Mouse (Mus musculus): ENCODE results near the gene Nek10. TPM values are rescaled to one million over a fixed set of nuclear protein-coding genes. Genes with fewer than 3 reads are reported as not detected.
"Not testable (repeated sequence)": the region's sequence is repeated elsewhere in the genome, so short reads cannot be mapped to it uniquely, and the experiment has no call there.

Gene Nek10
- polyA plus RNA-seq, 1 experiment from 2014 or later = 0.03 TPM

GRCm38 (mm10) chr14:14951808-14952207, 148.6 kb downstream of the Nek10 start:
- no peak overlapping the region for H3K9ac ChIP-seq (ENCODE audit: low read length)
- ATAC-seq (replicated peaks; ENCODE audit: low FRiP score) (no peak), DNase-seq (ENCODE audit: low spot score) (no peak)
- no peak overlapping the region for H3K27ac ChIP-seq (ENCODE audit: low read depth, low read length)
- H3K4me2 ChIP-seq (ENCODE audit: low read depth, low read length, severe bottlenecking) = no peak overlapping the region
- H3K4me1 ChIP-seq (replicated peaks; ENCODE audit: control insufficient read depth, insufficient read depth, low read length) = no peaks in the 10 kb centered on the region
- 84% methylated on average over 1 of the region's 1 CpGs for WGBS
- no peaks in the 10 kb centered on the region for H3K9me3 ChIP-seq (ENCODE audit: control insufficient read depth, low read length)
- no peaks in the 10 kb centered on the region for H3K36me3 ChIP-seq (ENCODE audit: control insufficient read depth, insufficient read depth, low read length)
- no peaks in the 10 kb centered on the region for H3K27me3 ChIP-seq (ENCODE audit: control insufficient read depth, insufficient read depth, low read length)
- no peak overlapping the region for H3K4me3 ChIP-seq (ENCODE audit: low read depth, low read length)

- DNase-seq (ENCODE audit: low spot score) (no peak), ATAC-seq (replicated peaks; ENCODE audit: low FRiP score) (no peak)
- Histone ChIP-seq H3K27ac (ENCODE audit: low read depth, low read length) (no peak overlapping the region), H3K4me1 (replicated peaks; ENCODE audit: control insufficient read depth, insufficient read depth, low read length) (no peaks in the 10 kb centered on the region), H3K36me3 (ENCODE audit: control insufficient read depth, insufficient read depth, low read length) (no peaks in the 10 kb centered on the region), H3K9ac (ENCODE audit: low read length) (no peak overlapping the region), H3K4me2 (ENCODE audit: low read depth, low read length, severe bottlenecking) (no peak overlapping the region), H3K4me3 (ENCODE audit: low read depth, low read length) (no peak overlapping the region), H3K27me3 (ENCODE audit: control insufficient read depth, insufficient read depth, low read length) (no peaks in the 10 kb centered on the region), H3K9me3 (ENCODE audit: control insufficient read depth, low read length) (no peaks in the 10 kb centered on the region)
- WGBS = 89% methylated on average over 2 of the region's 2 CpGs
Measured at GRCm38 (mm10) chr14:14959780-14960440, 156.7 kb downstream of the Nek10 start.

GRCm38 (mm10) chr14:14960441-14960988, 157.3 kb downstream of the Nek10 start:
- Histone ChIP-seq H3K4me3 (ENCODE audit: low read depth, low read length) (no peak overlapping the region), H3K9ac (ENCODE audit: low read length) (no peak overlapping the region), H3K4me1 (replicated peaks; ENCODE audit: control insufficient read depth, insufficient read depth, low read length) (no peaks in the 10 kb centered on the region), H3K27ac (ENCODE audit: low read depth, low read length) (no peak overlapping the region), H3K9me3 (ENCODE audit: control insufficient read depth, low read length) (no peaks in the 10 kb centered on the region), H3K4me2 (ENCODE audit: low read depth, low read length, severe bottlenecking) (no peak overlapping the region), H3K27me3 (ENCODE audit: control insufficient read depth, insufficient read depth, low read length) (no peaks in the 10 kb centered on the region), H3K36me3 (ENCODE audit: control insufficient read depth, insufficient read depth, low read length) (no peaks in the 10 kb centered on the region)
- DNase-seq (ENCODE audit: low spot score) = no peak
- no peak for ATAC-seq (replicated peaks; ENCODE audit: low FRiP score)
- WGBS = 72% methylated on average over 2 of the region's 2 CpGs

DNA sequence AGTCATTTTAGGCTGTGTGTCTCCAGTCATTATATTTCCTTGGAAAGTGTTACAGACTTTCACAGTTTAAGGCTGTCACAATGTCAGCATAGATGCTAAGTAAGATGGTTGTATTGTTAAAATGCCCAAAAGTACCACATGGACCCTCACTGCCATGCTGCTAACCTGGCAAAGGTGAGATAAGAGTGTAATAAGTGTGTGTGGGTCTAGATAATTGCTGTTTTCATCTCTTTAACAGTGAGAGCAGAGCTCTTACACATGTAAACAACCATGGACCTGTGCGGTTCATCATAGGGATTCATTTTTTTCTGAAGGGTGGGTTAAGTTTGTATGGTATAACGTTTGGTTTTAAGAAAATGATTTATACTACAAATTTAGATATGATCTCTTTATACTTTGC, 167.4 kb downstream of the Nek10 start:
- no peak overlapping the region for H3K4me2 ChIP-seq (ENCODE audit: low read depth, low read length, severe bottlenecking)
- H3K27me3 ChIP-seq (ENCODE audit: control insufficient read depth, insufficient read depth, low read length) = no peaks in the 10 kb centered on the region
- no peak overlapping the region for H3K27ac ChIP-seq (ENCODE audit: low read depth, low read length)
- WGBS = 80% methylated on average over 2 of the region's 2 CpGs
- no peak for DNase-seq (ENCODE audit: low spot score)
- no peak for ATAC-seq (replicated peaks; ENCODE audit: low FRiP score)
- H3K4me3 ChIP-seq (ENCODE audit: low read depth, low read length) = no peak overlapping the region
- no peaks in the 10 kb centered on the region for H3K9me3 ChIP-seq (ENCODE audit: control insufficient read depth, low read length)
- no peak overlapping the region for H3K9ac ChIP-seq (ENCODE audit: low read length)
- H3K36me3 ChIP-seq (ENCODE audit: control insufficient read depth, insufficient read depth, low read length) = no peaks in the 10 kb centered on the region
- no peaks in the 10 kb centered on the region for H3K4me1 ChIP-seq (replicated peaks; ENCODE audit: control insufficient read depth, insufficient read depth, low read length)

- no peaks in the 10 kb centered on the region for H3K27me3 ChIP-seq (ENCODE audit: control insufficient read depth, insufficient read depth, low read length)
- no peak for ATAC-seq (replicated peaks; ENCODE audit: low FRiP score)
- H3K9me3 ChIP-seq (ENCODE audit: control insufficient read depth, low read length) = no peaks in the 10 kb centered on the region
- no peaks in the 10 kb centered on the region for H3K4me1 ChIP-seq (replicated peaks; ENCODE audit: control insufficient read depth, insufficient read depth, low read length)
- no peaks in the 10 kb centered on the region for H3K36me3 ChIP-seq (ENCODE audit: control insufficient read depth, insufficient read depth, low read length)
- no peak overlapping the region for H3K9ac ChIP-seq (ENCODE audit: low read length)
- DNase-seq (ENCODE audit: low spot score) = no peak
- H3K4me3 ChIP-seq (ENCODE audit: low read depth, low read length) = no peak overlapping the region
- WGBS = 74% methylated on average over 4 of the region's 4 CpGs
- no peak overlapping the region for H3K27ac ChIP-seq (ENCODE audit: low read depth, low read length)
- H3K4me2 ChIP-seq (ENCODE audit: low read depth, low read length, severe bottlenecking) = no peak overlapping the region
Measured at GRCm38 (mm10) chr14:14971056-14971455, 167.8 kb downstream of the Nek10 start.

DNA sequence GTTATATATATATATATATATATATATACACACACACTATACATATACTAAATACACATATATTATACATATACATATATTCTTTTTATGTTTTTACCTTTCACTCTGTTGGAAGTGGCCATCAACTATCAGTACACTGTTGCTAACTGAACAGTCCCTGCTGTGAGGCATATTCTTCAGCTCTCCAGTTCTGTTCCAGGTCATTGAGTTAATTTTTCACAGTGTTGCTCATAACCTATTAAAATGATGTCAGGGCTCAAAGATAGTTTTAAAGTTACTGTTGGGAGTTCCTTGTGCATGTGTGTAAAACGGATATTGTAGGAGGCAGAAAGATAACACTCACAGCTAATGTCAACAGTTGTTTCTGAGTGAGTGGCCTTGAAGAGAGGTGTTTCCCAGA, 170.9 kb downstream of the Nek10 start:
- WGBS = 78% methylated on average over 1 of the region's 1 CpGs
- Histone ChIP-seq H3K36me3 (ENCODE audit: control insufficient read depth, insufficient read depth, low read length) (no peaks in the 10 kb centered on the region), H3K4me3 (ENCODE audit: low read depth, low read length) (no peak overlapping the region), H3K4me1 (replicated peaks; ENCODE audit: control insufficient read depth, insufficient read depth, low read length) (no peaks in the 10 kb centered on the region), H3K9ac (ENCODE audit: low read length) (no peak overlapping the region), H3K27ac (ENCODE audit: low read depth, low read length) (no peak overlapping the region), H3K27me3 (ENCODE audit: control insufficient read depth, insufficient read depth, low read length) (no peaks in the 10 kb centered on the region), H3K9me3 (ENCODE audit: control insufficient read depth, low read length) (no peaks in the 10 kb centered on the region), H3K4me2 (ENCODE audit: low read depth, low read length, severe bottlenecking) (no peak overlapping the region)
- ATAC-seq (replicated peaks; ENCODE audit: low FRiP score) (no peak), DNase-seq (ENCODE audit: low spot score) (no peak)

DNA sequence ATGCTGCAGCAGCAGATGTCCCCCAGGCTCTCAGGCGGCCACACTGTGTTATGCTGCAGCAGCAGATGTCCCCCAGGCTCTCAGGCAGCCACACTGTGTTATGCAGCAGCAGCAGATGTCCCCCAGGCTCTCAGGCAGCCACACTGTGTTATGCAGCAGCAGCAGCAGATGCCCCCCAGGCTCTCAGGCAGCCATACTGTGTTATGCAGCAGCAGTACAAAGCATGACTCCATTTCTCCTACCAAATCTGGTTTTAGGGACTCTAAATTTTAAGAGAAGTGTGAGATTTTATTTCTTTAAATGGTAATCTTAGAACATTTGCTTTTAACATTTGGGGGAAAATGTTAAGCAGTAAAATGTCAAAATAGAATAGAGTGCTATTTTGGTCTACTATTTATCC, 180.9 kb downstream of the Nek10 start:
- H3K27ac ChIP-seq (ENCODE audit: low read depth, low read length); DNase-seq (ENCODE audit: low spot score); H3K27me3 ChIP-seq (ENCODE audit: control insufficient read depth, insufficient read depth, low read length); H3K9ac ChIP-seq (ENCODE audit: low read length); H3K36me3 ChIP-seq (ENCODE audit: control insufficient read depth, insufficient read depth, low read length); H3K4me3 ChIP-seq (ENCODE audit: low read depth, low read length); H3K4me2 ChIP-seq (ENCODE audit: low read depth, low read length, severe bottlenecking); H3K9me3 ChIP-seq (ENCODE audit: control insufficient read depth, low read length); ATAC-seq (replicated peaks; ENCODE audit: low FRiP score); H3K4me1 ChIP-seq (replicated peaks; ENCODE audit: control insufficient read depth, insufficient read depth, low read length): not testable (repeated sequence)
- no CpG with 5 or more reads among the region's 1 CpGs for WGBS

DNA sequence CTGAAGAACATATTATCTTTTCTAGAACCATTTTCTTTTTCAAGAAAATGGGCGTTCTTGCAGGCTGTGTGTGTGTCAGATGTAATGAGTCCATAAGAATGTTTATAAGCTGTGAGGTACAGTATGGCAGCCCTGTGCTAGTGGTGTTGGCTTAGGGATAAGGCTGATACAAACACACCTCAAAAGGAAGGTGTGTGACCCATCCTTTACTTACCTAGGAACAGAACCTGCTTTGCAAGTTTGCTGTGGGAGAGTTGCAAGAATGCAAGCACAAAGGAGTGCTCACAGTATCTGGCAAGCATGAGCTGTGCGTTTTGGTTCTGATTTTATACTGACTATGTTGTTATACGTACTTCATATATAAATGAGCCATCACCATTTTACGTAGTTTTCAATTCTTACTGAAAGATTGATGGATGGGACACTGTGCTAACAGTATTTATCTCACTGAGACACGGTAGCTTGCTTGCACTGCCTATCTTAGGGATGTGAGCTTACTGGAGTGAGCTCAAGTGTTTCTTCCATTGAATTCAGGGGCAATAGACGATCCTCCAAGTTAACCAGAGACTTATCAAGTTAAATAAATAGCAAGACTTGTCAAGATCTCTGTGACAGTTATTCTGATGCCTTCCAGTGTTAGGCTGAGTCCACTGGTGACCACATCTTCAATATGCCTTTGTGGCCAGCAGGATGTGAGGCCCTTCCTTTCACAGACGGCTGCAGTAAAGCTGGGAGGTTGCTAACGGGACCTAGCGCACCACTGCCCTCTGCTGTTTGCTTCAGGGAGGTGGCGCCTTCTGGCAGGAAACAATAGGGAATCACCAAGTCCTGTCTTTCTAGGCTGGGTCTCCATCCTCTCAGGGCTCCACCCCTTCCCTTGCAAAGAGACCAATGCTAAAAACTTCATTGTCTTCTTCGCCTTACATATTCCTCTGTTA, 181.8 kb downstream of the Nek10 start:
- Histone ChIP-seq H3K9me3 (ENCODE audit: control insufficient read depth, low read length) (no peaks in the 10 kb centered on the region), H3K9ac (ENCODE audit: low read length) (no peak overlapping the region), H3K27ac (ENCODE audit: low read depth, low read length) (no peak overlapping the region), H3K27me3 (ENCODE audit: control insufficient read depth, insufficient read depth, low read length) (no peaks in the 10 kb centered on the region), H3K4me1 (replicated peaks; ENCODE audit: control insufficient read depth, insufficient read depth, low read length) (no peaks in the 10 kb centered on the region), H3K4me3 (ENCODE audit: low read depth, low read length) (no peak overlapping the region), H3K4me2 (ENCODE audit: low read depth, low read length, severe bottlenecking) (no peak overlapping the region), H3K36me3 (ENCODE audit: control insufficient read depth, insufficient read depth, low read length) (no peaks in the 10 kb centered on the region)
- peak; percentile 90 for DNase-seq (ENCODE audit: low spot score)
- WGBS = 48% methylated on average over 11 of the region's 11 CpGs
- peak; percentile 91 for ATAC-seq (replicated peaks; ENCODE audit: low FRiP score)
